9 mouse cellular contexts compared by ENCODE assay signal in genomic region chr6:134830776-134831175, GRCm38 (mm10). TPM values are rescaled to one million over a fixed set of nuclear protein-coding genes. Genes with fewer than 3 reads are reported as not detected.
DNase-seq lines count a peak whose midpoint lies in the region; TF ChIP-seq lines count a peak whose summit lies in the region.
"Had no signal": no experiment of that assay in that cellular context is flagged by ENCODE, and none has a peak within 500 bp of the region (broad histone marks: within the 10 kb centered on the region; RNA-seq: fewer than 3 reads in every experiment).

No protein-coding gene starts in this region.

- no peak for TF ChIP-seq CTCF in lung, adult 2 months (IDR thresholded peaks at IDR 0.05; ENCODE audit: insufficient read depth, low read length)

- no peaks in the 10 kb centered on the region for H3K9me3 ChIP-seq in embryonic facial prominence, embryonic 10.5 days

- no peak overlapping the region for H3ac ChIP-seq in myocyte (ENCODE audit: control insufficient read depth, insufficient read length)

- peak overlapping the region; percentile 87 for H3K4me2 ChIP-seq in myocyte (ENCODE audit: low read depth)

- peak overlapping the region; percentile 91 for H3K4me3 ChIP-seq in lung, adult 2 months (replicated peaks; ENCODE audit: extremely low read depth, low read depth, low read length)
- peak overlapping the region; percentile 75 for H3K4me3 ChIP-seq in embryonic facial prominence, embryonic 10.5 days
- H3K4me3 ChIP-seq in myocyte: peak overlapping the region; percentile 59

- no peak for TF ChIP-seq POLR2A in lung, adult 2 months (IDR thresholded peaks at IDR 0.05; ENCODE audit: borderline replicate concordance, extremely low read depth, low read depth, low read length)
- no peak for TF ChIP-seq POLR2A in myocyte (IDR thresholded peaks at IDR 0.05; ENCODE audit: insufficient read length, low read depth)

- no peak for DNase-seq in lung, adult 2 months
- no peak for DNase-seq in lung, postnatal 10 days
- no peak for DNase-seq in embryonic facial prominence, embryonic 10.5 days (ENCODE audit: low spot score)
- DNase-seq in induced T-regulatory cell, adult 2 months (ENCODE audit: low read depth): peak; percentile 49
- DNase-seq in ovary, adult 18-20 months (ENCODE audit: low spot score): no peak
- no peak for DNase-seq in frontal cortex, postnatal 14 days (ENCODE audit: low spot score in 2 of 2)
- no peak for DNase-seq in layer of hippocampus, adult 18-20 months (ENCODE audit: low spot score in 2 of 2)
- DNase-seq: cerebellum, adult 8-10 months had no signal

- H3K27me3 ChIP-seq in embryonic facial prominence, embryonic 10.5 days (replicated peaks; ENCODE audit: low read depth, poor library complexity, severe bottlenecking): peaks cover 6% of the 10 kb centered on the region; the same call in 1 of the 2 replicates
- H3K27me3 ChIP-seq in myocyte (ENCODE audit: control insufficient read depth, insufficient read depth, insufficient read length): no peaks in the 10 kb centered on the region

- 5% methylated on average over 10 of the region's 10 CpGs for whole genome bisulfite sequencing in lung, adult 2 months
- 3% methylated on average over 10 of the region's 10 CpGs for WGBS in embryonic facial prominence, embryonic 10.5 days

- no peak overlapping the region for H3K27ac ChIP-seq in embryonic facial prominence, embryonic 10.5 days (replicated peaks)

- no peaks in the 10 kb centered on the region for H3K79me2 ChIP-seq in myocyte (ENCODE audit: control insufficient read depth, insufficient read depth)

- no peaks in the 10 kb centered on the region for H3K36me3 ChIP-seq in embryonic facial prominence, embryonic 10.5 days (replicated peaks)
- no peaks in the 10 kb centered on the region for H3K36me3 ChIP-seq in myocyte (ENCODE audit: control insufficient read depth, insufficient read depth)

- H3K4me1 ChIP-seq in lung, adult 2 months (ENCODE audit: control insufficient read depth, insufficient read depth, low read length): peaks cover 12% of the 10 kb centered on the region
- peaks cover 14% of the 10 kb centered on the region for H3K4me1 ChIP-seq in embryonic facial prominence, embryonic 10.5 days

TF ChIP-seq in myocyte, 11 proteins besides CTCF, POLR2A, EP300 and RAD21:
- TF ChIP-seq MYOG (IDR thresholded peaks at IDR 0.05; ENCODE audit: control insufficient read depth in 1 of 3, insufficient read depth in 1 of 3, insufficient read length in 2 of 3, low read depth in 2 of 3) (no peak), REST (IDR thresholded peaks at IDR 0.05; ENCODE audit: insufficient read depth, insufficient read length) (no peak), MAX (IDR thresholded peaks at IDR 0.05; ENCODE audit: low read depth) (no peak), MYOD1 (IDR thresholded peaks at IDR 0.05; ENCODE audit: control insufficient read depth in 1 of 3, insufficient read length in 2 of 3, low read depth in 2 of 3) (no peak), E2F4 (IDR thresholded peaks at IDR 0.05; ENCODE audit: insufficient read depth) (no peak), TCF3 (IDR thresholded peaks at IDR 0.05; ENCODE audit: insufficient read length, low read depth) (no peak), TCF12 (IDR thresholded peaks at IDR 0.05; ENCODE audit: insufficient read depth, poor library complexity, severe bottlenecking) (no peak), POLR2AphosphoS2 (IDR thresholded peaks at IDR 0.05; ENCODE audit: insufficient read length, low read depth) (no peak), CEBPB (IDR thresholded peaks at IDR 0.05; ENCODE audit: insufficient read depth, poor library complexity, severe bottlenecking) (no peak)

RNA-seq across cellular contexts. Expression of gene Crebl2, which starts 0.8 kb away (rescaled TPM):
- polyA plus RNA-seq in lung, adult 2 months (2012; rRNA removed): 15.9 and 25.1 TPM in 2 replicates
- 1.2 TPM in 2 replicates for polyA plus RNA-seq in embryonic facial prominence, embryonic 10.5 days (2016; fragmentation: Nextera tagmentation; extraction: Ambion mirVana)
- 1.5 TPM for polyA plus RNA-seq in myocyte (2012; fragmentation: generic; extraction: Trizol)
- total RNA-seq in layer of hippocampus, adult 18-20 months (2021): 10 to 100 TPM; 47.3 to 48.1 TPM

RNA-seq across cellular contexts. Expression of gene Dusp16, which starts 38.4 kb away (rescaled TPM):
- polyA plus RNA-seq in lung, adult 2 months (2012; rRNA removed): 19.5 and 21.1 TPM in 2 replicates
- polyA plus RNA-seq in embryonic facial prominence, embryonic 10.5 days (2016; fragmentation: Nextera tagmentation; extraction: Ambion mirVana): 11.9 TPM in 2 replicates
- polyA plus RNA-seq in myocyte (2012; fragmentation: generic; extraction: Trizol): 4.8 TPM
- 1 to 10 TPM; 8.8 to 9.4 TPM for total RNA-seq in layer of hippocampus, adult 18-20 months (2021)
